Mouse (Mus musculus) layer of hippocampus, postnatal 25 days (tissue): ENCODE results near the gene Rfc5. TPM values are rescaled to one million over a fixed set of nuclear protein-coding genes. Genes with fewer than 3 reads are reported as not detected.
"Not testable (repeated sequence)": the region's sequence is repeated elsewhere in the genome, so short reads cannot be mapped to it uniquely, and the experiment has no call there.

Experiments used
- DNase-seq, 2 experiments: peaks; one replicate each; pipeline ENCODE4 v3.0.0; 2022; ENCODE audit warnings: mixed read lengths in 2 of 2, low spot score in 1 of 2; ENCODE audit errors: extremely low spot score in 1 of 2
- total RNA-seq, 2 experiments: library from RNA; stranded (reverse); gene quantifications; 2 replicates each; pipeline ENCODE4 v1.2.3; 2021

The Rfc5 gene
- total RNA-seq, 2 experiments from 2014 or later, result 11.6 to 18.9 TPM

DNA sequence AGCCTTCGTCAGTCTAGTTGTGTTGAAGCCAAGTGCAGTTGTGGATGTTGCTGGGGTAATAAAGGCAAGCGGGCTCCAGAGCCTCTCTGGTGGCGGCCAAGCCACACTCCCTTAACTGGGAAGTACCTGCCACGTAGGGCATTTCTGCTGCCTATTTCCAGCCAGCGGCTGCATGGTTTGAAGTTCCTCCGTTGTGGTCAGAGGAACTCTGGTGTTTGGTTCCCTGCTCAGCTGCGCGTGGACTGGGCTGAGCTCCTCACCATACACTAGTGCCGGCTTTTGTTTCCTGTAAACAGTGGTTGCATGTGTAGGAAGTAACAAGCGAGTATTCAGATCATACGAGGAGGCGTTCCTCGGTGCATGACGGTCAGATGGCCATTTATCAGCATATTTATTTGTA lies 11.1 kb downstream of the Rfc5 start:
- DNase-seq, result not testable (repeated sequence)

DNA sequence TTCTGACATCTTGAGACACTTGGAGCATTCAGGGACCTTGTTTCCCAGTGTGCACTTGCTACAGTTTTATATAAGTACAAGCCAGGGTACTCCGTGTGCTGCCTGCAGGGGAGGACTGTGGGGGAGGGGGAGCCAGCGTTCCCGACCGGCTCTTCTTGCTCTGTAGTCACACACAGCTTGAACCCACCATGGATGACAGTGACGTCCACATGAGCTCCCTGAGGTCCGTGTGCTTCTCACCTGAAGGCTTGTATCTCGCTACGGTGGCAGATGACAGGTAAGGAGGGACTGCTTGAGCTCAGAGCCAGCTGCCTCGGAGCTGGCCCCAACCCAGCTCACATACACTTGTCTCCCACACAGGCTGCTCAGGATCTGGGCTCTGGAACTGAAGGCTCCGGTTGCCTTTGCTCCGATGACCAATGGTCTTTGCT lies 12.5 kb downstream of the Rfc5 start:
- DNase-seq, result peak in 1 of 2 experiments; percentile 31

- no peak for DNase-seq
Measured at GRCm38 (mm10) chr5:117374372-117375049, 14.3 kb downstream of the Rfc5 start.

DNA sequence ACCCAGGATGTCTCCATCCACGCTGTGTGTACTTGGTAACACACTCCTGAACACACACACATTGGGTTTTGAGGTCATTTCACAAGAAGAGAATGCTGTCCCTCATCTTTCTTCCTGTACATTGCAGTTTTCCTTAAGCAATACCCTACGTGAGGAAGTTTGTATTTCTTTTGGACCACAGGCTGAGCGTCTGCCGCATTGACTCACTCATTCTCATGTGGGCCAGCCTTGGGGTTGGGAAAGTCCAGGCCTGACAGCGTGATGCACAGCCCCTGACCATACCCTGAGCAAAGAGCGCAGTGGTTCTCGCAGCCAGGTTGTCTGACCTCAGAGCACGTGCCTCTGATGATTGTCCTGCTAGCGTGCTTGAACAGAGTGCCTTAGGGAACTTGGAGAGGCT lies 15.4 kb downstream of the Rfc5 start:
- no peak for DNase-seq

- DNase-seq, result no peak
Measured at GRCm38 (mm10) chr5:117370592-117370991, 18.3 kb downstream of the Rfc5 start.

GRCm38 (mm10) chr5:117367206-117367605 lies 21.6 kb downstream of the Rfc5 start:
- DNase-seq, result no peak

DNA sequence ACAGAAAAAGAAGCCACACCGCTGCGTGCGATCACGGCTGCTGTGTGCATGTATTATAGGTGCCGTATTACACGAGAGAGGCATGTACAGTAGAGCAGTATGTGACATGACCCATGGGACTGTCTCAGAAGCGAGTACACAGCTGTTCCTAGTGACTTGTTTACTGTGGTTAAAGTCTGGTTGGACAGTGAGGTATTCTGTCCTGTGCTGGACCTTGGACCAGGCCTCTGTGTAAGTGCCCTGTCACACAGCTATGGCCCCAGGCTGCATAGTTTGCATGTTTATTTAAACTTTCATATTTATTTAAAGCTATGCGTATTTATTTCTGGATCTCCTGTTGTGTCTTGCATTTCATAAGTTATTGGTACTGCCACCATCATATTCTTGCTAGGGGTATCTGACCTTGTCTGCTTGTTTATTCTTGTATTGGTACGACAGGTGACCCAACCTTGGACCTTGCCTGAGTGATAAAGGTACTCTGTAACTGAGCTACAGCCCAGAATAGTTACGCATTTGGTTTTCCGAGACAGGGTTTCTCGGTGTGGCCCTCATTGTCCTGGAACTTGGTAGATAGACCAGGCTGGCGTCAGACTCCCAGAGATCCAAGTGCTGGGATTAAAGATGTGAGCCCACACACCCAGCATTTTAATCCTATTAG lies 22.8 kb downstream of the Rfc5 start:
- no peak for DNase-seq

GRCm38 (mm10) chr5:117364821-117365220 lies 24.0 kb downstream of the Rfc5 start:
- DNase-seq, result no peak

GRCm38 (mm10) chr5:117363066-117363782 lies 25.6 kb downstream of the Rfc5 start:
- no peak for DNase-seq

DNA sequence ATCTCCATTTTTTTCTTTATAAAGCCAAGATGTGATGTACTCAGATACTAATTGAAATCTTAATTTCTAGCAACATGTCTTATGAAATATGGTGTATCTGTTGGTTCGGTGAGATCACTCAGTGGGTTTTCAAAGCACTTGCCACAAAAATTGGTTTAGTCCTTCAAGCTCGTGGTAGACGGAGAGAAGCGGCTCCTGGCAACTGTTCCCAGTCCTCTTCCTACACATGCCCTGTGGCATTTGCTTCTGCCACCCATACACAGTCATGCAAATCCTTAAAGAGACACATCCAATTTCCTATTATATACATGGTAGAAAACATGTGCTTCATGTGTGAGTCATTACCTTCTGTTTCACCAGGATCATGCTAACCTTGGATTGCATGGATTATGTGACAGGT lies 27.3 kb downstream of the Rfc5 start:
- DNase-seq, result no peak

- DNase-seq, result no peak
Measured at GRCm38 (mm10) chr5:117360631-117361541, 28.0 kb downstream of the Rfc5 start.

DNA sequence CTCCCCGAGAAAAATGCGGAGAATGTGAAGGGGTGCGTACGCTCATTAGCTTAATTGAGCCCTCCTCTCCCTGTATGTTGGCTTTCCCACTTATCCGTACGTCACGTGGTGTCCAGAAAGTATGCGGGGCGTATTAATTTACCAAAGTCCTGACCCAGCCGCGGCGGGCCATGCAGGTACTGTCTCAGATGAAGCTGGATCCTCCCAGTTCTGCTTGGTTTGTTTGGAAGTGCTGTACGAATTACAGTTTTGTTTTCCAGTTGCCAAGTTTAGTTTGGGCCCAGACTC lies 28.7 kb downstream of the Rfc5 start:
- DNase-seq, result no peak

DNA sequence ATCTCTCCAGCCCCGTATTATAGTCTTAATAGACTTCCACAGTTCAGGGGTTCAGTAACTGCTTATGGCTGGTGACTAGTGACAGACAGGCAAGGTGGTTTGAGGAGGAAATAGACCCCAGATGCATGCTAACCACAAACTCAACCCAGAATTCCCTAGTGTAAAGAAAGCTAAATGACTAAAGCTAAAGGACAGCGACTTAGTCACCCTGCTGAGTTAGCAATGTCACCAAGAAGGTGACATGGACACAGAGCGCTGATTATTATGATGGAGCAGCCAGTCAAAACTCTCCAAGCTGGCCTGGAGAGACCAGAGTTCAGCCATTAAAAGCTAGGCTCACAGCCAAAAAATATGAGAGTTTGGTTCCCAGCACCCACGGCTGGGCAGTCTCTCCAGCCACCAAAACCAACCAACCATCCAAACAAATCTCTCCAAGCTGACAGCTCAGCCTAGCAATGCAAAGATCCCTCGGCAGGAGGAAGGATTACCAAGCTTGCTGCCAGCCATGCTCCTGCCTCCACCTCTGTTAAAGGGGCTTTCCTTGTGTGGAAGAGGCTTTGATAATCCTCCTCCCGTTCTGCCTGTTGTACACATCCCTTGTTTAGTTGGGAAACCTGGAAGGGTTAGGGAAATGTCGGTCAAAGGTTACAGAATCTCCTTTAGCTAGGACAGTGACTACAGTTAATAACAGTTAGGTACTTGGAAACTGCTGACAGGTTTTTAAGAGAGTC lies 29.2 kb downstream of the Rfc5 start:
- no peak for DNase-seq

- peak; percentile 66 to 86 for DNase-seq
Measured at GRCm38 (mm10) chr5:117358725-117359124, 30.1 kb downstream of the Rfc5 start.

GRCm38 (mm10) chr5:117358248-117358630 lies 30.6 kb downstream of the Rfc5 start:
- no peak for DNase-seq

- peak in 1 of 2 experiments; percentile 30 for DNase-seq
Measured at GRCm38 (mm10) chr5:117357478-117358247, 31.2 kb downstream of the Rfc5 start.

DNA sequence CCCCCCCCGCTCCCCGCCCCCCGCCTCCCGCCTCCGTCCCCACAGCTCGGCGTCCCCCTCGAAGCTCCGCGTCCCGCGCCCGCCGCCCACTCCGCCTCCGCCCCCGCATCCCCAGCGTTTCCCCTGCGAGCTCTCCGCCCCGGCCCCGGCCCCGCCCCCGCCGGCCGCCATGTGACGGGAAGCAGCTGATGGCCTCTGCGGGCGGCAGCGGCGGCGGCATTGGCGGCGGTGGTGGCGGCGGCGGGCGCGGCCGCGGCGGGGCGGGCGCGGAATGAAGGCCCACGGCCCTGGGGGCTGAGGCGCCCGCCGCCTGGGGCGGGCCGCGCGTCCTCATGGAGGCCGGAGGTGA lies 31.7 kb downstream of the Rfc5 start, which contains the start of gene Wsb2:
TSS of gene Wsb2 (plus strand) at position 176 of the 349 bp plus-strand sequence.
- peak; percentile 76 to 78 for DNase-seq

GRCm38 (mm10) chr5:117356365-117357128 lies 32.3 kb downstream of the Rfc5 start:
- DNase-seq, result peak in 1 of 2 experiments; percentile 48
